Mouse (Mus musculus) embryonic facial prominence, embryonic 11.5 days (tissue): ENCODE measurements around the gene Kdsr. TPM values are rescaled to one million over a fixed set of nuclear protein-coding genes. Genes with fewer than 3 reads are reported as not detected.

Experiments
- ATAC-seq: fragments of 200-750 bp; cut with Nextera tagmentation; replicated peaks from 2 replicates; pipeline ENCODE4 v1.8.0; 2017; ENCODE audit warnings: low read depth; ENCODE audit not compliant: insufficient number of reproducible peaks, low FRiP score, low TSS enrichment
- DNase-seq: peaks from one replicate; pipeline ENCODE4 v3.0.0-alpha.2; 2015; ENCODE audit warnings: low spot score
- H3K27ac ChIP-seq: fragments of 300-500 bp; sonication (generic); replicated peaks from 2 replicates; pipeline ENCODE4 v1.5.1; 2014; ENCODE audit warnings: mild to moderate bottlenecking, low read depth, low read length, control low read depth
- H3K27me3 ChIP-seq: fragments of 300-500 bp; sonication (generic); 2 replicates; pipeline ENCODE4 v1.6.1; 2014; ENCODE audit warnings: mild to moderate bottlenecking, low read length, moderate library complexity, mixed read lengths; ENCODE audit not compliant: control insufficient read depth, insufficient read depth
- H3K36me3 ChIP-seq: fragments of 300-500 bp; sonication (generic); replicated peaks from 2 replicates; pipeline ENCODE4 v1.6.1; 2014; ENCODE audit warnings: low read depth, mild to moderate bottlenecking, low read length, moderate library complexity, mixed read lengths; ENCODE audit not compliant: control insufficient read depth, insufficient read depth
- H3K4me1 ChIP-seq: fragments of 300-500 bp; sonication (generic); 2 replicates; pipeline ENCODE4 v1.6.1; 2014; ENCODE audit warnings: low read length, mixed read lengths; ENCODE audit not compliant: control insufficient read depth, insufficient read depth
- H3K4me2 ChIP-seq: fragments of 300-500 bp; sonication (generic); 2 replicates; pipeline ENCODE4 v1.6.1; 2014; ENCODE audit warnings: low read depth, mild to moderate bottlenecking, control low read depth, low read length, moderate library complexity
- H3K4me3 ChIP-seq: fragments of 300-500 bp; sonication (generic); 2 replicates; pipeline ENCODE4 v1.5.1; 2014; ENCODE audit warnings: low read depth, low read length, control low read depth
- H3K9ac ChIP-seq: fragments of 300-500 bp; sonication (generic); replicated peaks from 2 replicates; pipeline ENCODE4 v1.6.1; 2014; ENCODE audit warnings: mild to moderate bottlenecking, control low read depth, low read length
- H3K9me3 ChIP-seq: fragments of 300-500 bp; sonication (generic); replicated peaks from 2 replicates; pipeline ENCODE4 v1.6.1; 2016; ENCODE audit warnings: mild to moderate bottlenecking, low read length, inconsistent platforms, mixed read lengths; ENCODE audit not compliant: control insufficient read depth
- WGBS: fragments of 180-500 bp; shearing (Covaris S2); extraction: QIAGEN DNeasy Blood & Tissue Kit; methylation state at CpG from one replicate; pipeline ENCODE4 v1.1.7; 2014; 5-methylcytosine and 5-hydroxymethylcytosine counted together
- polyA plus RNA-seq: library from polyadenylated mRNA; unstranded; fragments of >200 nt; fragmentation: Nextera tagmentation; extraction: Ambion mirVana; gene quantifications from 2 replicates; pipeline ENCODE4 v1.2.1, GENCODE M21; 2014

The Kdsr gene
- polyA plus RNA-seq, 1 experiment from 2014 or later = 12.1 TPM

DNA sequence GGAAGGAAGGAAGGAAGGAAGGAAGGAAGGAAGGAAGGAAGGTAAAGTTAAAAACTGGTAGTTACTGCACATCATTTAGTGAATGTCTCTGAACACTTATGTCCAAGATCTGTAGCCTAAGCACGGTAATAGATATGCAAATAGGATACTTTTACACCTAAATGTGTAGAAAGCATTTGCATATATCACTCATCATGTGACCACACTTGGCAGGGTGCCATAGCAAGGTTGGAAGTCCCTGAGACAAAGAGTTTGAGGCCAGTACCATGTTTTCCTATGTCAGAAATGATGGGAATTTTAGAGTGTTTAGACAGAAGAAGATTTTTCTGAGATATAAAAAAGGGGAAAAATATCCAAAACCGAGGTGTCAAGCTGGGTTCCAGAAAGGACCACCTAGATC lies 73.8 kb downstream of the Kdsr start:
- DNase-seq = no peak

DNA sequence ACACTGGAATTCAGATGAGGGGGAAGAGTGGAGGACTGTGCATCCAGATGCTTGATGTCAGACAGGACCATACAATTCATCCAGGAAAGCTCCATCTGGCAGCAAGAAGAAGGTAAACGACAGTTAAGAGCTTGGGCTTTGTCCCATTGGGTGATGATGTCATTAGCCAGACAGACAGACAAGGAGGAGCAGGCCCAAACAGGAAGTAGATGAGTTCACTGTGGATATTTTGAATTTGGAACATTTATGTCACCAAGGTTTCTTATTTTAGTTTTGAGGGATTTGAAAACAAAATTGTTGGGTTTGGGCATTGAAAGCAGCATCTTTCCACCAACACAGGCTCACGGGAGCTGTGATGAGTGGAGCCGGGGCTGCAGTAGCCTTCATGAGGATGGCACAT lies 75.0 kb downstream of the Kdsr start:
- H3K9me3 ChIP-seq = no peaks in the 10 kb centered on the region
- DNase-seq (no peak), ATAC-seq (no peak)
- no peak overlapping the region for H3K27ac ChIP-seq
- H3K9ac ChIP-seq = no peak overlapping the region
- H3K4me2 ChIP-seq = no peak overlapping the region
- no peaks in the 10 kb centered on the region for H3K27me3 ChIP-seq
- 75% methylated on average over 3 of the region's 3 CpGs for WGBS
- no peaks in the 10 kb centered on the region for H3K4me1 ChIP-seq
- no peaks in the 10 kb centered on the region for H3K36me3 ChIP-seq
- H3K4me3 ChIP-seq = no peak overlapping the region

More for the DNA sequence above, 73.8 kb downstream of the Kdsr start:
- Histone ChIP-seq H3K9ac (no peak overlapping the region), H3K27ac (no peak overlapping the region), H3K4me1 (no peaks in the 10 kb centered on the region), H3K4me2 (no peak overlapping the region), H3K36me3 (no peaks in the 10 kb centered on the region), H3K4me3 (no peak overlapping the region), H3K9me3 (no peaks in the 10 kb centered on the region), H3K27me3 (no peaks in the 10 kb centered on the region)
- no peak for ATAC-seq
- WGBS = 78% methylated on average over 2 of the region's 2 CpGs

DNA sequence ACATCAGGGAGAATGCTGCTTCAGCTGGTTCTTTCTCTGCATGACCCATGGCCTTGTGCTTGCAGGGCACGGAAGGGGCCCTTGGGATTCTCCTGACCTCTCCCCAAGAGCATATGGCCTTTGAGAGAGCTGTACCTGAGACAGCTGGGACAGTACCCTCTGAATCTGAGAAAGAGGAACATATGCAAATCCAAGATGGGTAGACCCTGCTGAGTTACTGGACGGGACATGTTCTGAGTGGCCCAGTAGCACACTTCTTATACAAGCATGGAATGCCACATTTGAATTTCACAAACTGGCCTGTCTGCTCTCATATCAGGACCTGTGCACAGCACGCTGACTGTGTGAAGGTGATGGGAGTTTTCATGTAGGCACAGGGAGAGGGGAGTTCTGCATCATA lies 76.7 kb downstream of the Kdsr start:
- Histone ChIP-seq H3K27ac (no peak overlapping the region), H3K4me1 (no peaks in the 10 kb centered on the region), H3K9ac (no peak overlapping the region), H3K4me3 (no peak overlapping the region), H3K36me3 (no peaks in the 10 kb centered on the region), H3K9me3 (no peaks in the 10 kb centered on the region), H3K4me2 (no peak overlapping the region), H3K27me3 (no peaks in the 10 kb centered on the region)
- 79% methylated on average over 3 of the region's 3 CpGs for whole genome bisulfite sequencing
- DNase-seq (no peak), ATAC-seq (no peak)

DNA sequence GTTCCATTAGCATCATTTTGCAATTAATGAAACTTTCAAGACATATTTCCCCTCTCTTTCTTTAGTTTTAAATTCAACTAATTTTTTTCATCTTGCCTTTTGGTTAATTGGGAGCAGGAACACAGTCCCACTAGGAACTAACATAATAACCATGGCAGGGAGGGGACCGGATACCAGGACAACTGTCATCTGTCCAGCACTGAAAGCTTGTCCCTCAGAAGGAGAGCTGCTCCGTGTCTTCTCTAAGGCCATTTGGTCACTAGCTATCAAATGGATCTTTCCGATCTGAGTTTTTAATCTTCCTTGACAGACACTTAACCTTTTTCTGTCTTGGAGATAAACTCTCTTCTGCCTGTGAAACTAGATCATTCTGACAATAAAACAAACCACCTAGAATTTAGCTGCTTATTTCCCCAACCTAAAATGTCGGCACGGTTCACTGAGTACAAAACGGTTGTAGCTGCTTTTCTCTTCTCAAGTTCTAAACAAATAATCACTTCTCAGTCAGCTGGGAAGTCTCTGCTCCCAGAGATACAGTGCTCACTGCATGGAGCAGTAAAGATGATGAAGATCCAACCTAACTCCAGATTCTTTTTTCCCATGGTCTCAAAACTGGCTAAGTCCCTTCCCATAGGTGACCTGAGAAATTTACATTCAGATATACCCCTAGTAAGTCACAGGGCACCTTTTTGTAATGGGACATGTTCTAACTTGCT lies 79.6 kb downstream of the Kdsr start:
- Histone ChIP-seq H3K27me3 (no peaks in the 10 kb centered on the region), H3K27ac (no peak overlapping the region), H3K4me2 (no peak overlapping the region), H3K4me3 (no peak overlapping the region), H3K36me3 (no peaks in the 10 kb centered on the region), H3K4me1 (no peaks in the 10 kb centered on the region), H3K9ac (no peak overlapping the region), H3K9me3 (no peaks in the 10 kb centered on the region)
- 76% methylated on average over 6 of the region's 6 CpGs for WGBS
- no peak for ATAC-seq
- DNase-seq = no peak

DNA sequence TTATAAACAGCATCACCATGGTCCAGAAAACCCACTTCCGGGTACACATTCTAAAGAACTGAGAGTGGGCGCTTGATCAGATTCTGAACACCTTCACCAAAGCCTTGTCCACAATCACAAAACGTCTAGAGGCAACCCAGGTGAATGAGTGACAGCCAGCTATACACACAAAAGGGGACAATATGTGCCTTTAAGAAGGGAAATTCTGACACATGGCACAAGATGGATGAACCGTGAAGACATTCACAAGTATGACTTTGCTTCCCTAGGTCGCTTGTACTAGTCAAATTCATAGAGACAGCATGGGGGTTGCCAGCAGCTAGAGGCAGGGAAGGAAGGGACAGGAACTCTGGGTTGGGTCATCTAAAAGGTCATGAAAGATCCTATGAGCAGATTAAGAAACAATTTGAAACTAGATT lies 81.5 kb downstream of the Kdsr start:
- Histone ChIP-seq H3K4me2 (no peak overlapping the region), H3K9ac (no peak overlapping the region), H3K27ac (no peak overlapping the region), H3K36me3 (no peaks in the 10 kb centered on the region), H3K9me3 (no peaks in the 10 kb centered on the region), H3K4me1 (no peaks in the 10 kb centered on the region), H3K4me3 (no peak overlapping the region), H3K27me3 (no peaks in the 10 kb centered on the region)
- no peak for DNase-seq
- no peak for ATAC-seq
- 84% methylated on average over 5 of the region's 5 CpGs for WGBS

Other genes with a start within 250 kb of the Kdsr start
- 7.1 and 7.6 TPM in 2 replicates for gene Bcl2, start 45.5 kb downstream of the Kdsr start, polyA plus RNA-seq
- 87.8 and 90.2 TPM in 2 replicates for gene Vps4b, start 37.0 kb upstream of the Kdsr start, polyA plus RNA-seq
- 0.42 and 0.46 TPM in 2 replicates for gene Serpinb5, start 101.4 kb upstream of the Kdsr start, polyA plus RNA-seq
- not detected in 2 replicates for gene Serpinb12, start 174.7 kb upstream of the Kdsr start, polyA plus RNA-seq
- not detected in 2 replicates for gene Serpinb13, start 221.3 kb upstream of the Kdsr start, polyA plus RNA-seq